Mouse (Mus musculus) midbrain, postnatal 0 days (tissue): ENCODE data around the gene Hoxc4. TPM values are rescaled to one million over a fixed set of nuclear protein-coding genes. Genes with fewer than 3 reads are reported as not detected.

Experiments
- ATAC-seq: fragments of 200-750 bp; cut with Nextera tagmentation; 2 replicates; pipeline ENCODE4 v1.8.0; 2017; ENCODE audit warnings: moderate number of reproducible peaks, mild to moderate bottlenecking, moderate TSS enrichment, moderate library complexity; ENCODE audit not compliant: low FRiP score
- DNase-seq: peaks from one replicate; pipeline ENCODE4 v3.0.0-alpha.2; 2015; ENCODE audit warnings: low spot score
- H3K27ac ChIP-seq: fragments of 300-500 bp; sonication (generic); 2 replicates; pipeline ENCODE4 v1.5.1; 2014; ENCODE audit warnings: low read depth, mild to moderate bottlenecking, low read length, mixed read lengths
- H3K27me3 ChIP-seq: fragments of 300-500 bp; sonication (generic); 2 replicates; pipeline ENCODE4 v1.6.1; 2014; ENCODE audit warnings: low read length, control low read depth, mixed read lengths; ENCODE audit not compliant: insufficient read depth
- H3K36me3 ChIP-seq: fragments of 300-500 bp; sonication (generic); 2 replicates; pipeline ENCODE4 v1.6.1; 2014; ENCODE audit warnings: low read length, control low read depth, mixed read lengths; ENCODE audit not compliant: insufficient read depth
- H3K4me1 ChIP-seq: fragments of 300-500 bp; sonication (generic); 2 replicates; pipeline ENCODE4 v1.6.1; 2014; ENCODE audit warnings: mild to moderate bottlenecking, control low read depth, antibody characterized with exemption, low read length, mixed read lengths; ENCODE audit not compliant: insufficient read depth
- H3K4me2 ChIP-seq: fragments of 300-500 bp; sonication (generic); 2 replicates; pipeline ENCODE4 v1.6.1; 2014; ENCODE audit warnings: low read depth, mild to moderate bottlenecking, low read length, mixed read lengths; ENCODE audit not compliant: poor library complexity, severe bottlenecking
- H3K4me3 ChIP-seq: fragments of 300-500 bp; sonication (generic); 2 replicates; pipeline ENCODE4 v1.5.1; 2014; ENCODE audit warnings: low read depth, mild to moderate bottlenecking, low read length, moderate library complexity
- H3K9ac ChIP-seq: fragments of 300-500 bp; sonication (generic); replicated peaks from 2 replicates; pipeline ENCODE4 v1.6.1; 2014; ENCODE audit warnings: mild to moderate bottlenecking, low read length, moderate library complexity, mixed read lengths; ENCODE audit not compliant: poor library complexity, severe bottlenecking
- H3K9me3 ChIP-seq: fragments of 300-500 bp; sonication (generic); 2 replicates; pipeline ENCODE4 v1.6.1; 2016; ENCODE audit warnings: low read length, control low read depth
- CTCF ChIP-seq: IDR thresholded peaks from 2 replicates; pipeline ENCODE4 v1.5.1; 2016; ENCODE audit warnings: antibody characterized with exemption, mild to moderate bottlenecking
- WGBS: fragments of 180-500 bp; shearing (Covaris S2); extraction: QIAGEN DNeasy Blood & Tissue Kit; methylation state at CpG from one replicate; pipeline ENCODE4 v1.1.7; 2014; 5-methylcytosine and 5-hydroxymethylcytosine counted together
- polyA plus RNA-seq: library from polyadenylated mRNA; unstranded; fragments of >200 nt; fragmentation: Nextera tagmentation; extraction: Ambion mirVana; gene quantifications from 2 replicates; pipeline ENCODE4 v1.2.1, GENCODE M21; 2015
- total RNA-seq: library from RNA; depleted of rRNA; stranded (reverse); fragments of >200 nt; gene quantifications from 2 replicates; pipeline ENCODE4 v1.2.3, GENCODE M21; 2014

Hoxc4 gene
- total and polyA plus RNA-seq, 2 experiments from 2014 or later: 2.2 TPM; not detected in 1

- no peak overlapping the region for H3K4me3 ChIP-seq
- DNase-seq: no peak
- H3K27me3 ChIP-seq: peaks cover 82% of the 10 kb centered on the region
- no peak for ATAC-seq
- 96% methylated on average over 2 of the region's 2 CpGs for WGBS
- no peak for TF ChIP-seq CTCF
- no peaks in the 10 kb centered on the region for H3K36me3 ChIP-seq
- H3K4me1 ChIP-seq: no peaks in the 10 kb centered on the region
- H3K9ac ChIP-seq: no peak overlapping the region
- no peak overlapping the region for H3K4me2 ChIP-seq
- no peaks in the 10 kb centered on the region for H3K9me3 ChIP-seq
- no peak overlapping the region for H3K27ac ChIP-seq
Observed at GRCm38 (mm10) chr15:103051670-103052069, 32.9 kb downstream of the Hoxc4 start.

- no peak overlapping the region for H3K4me3 ChIP-seq
- no peaks in the 10 kb centered on the region for H3K9me3 ChIP-seq
- peaks cover 84% of the 10 kb centered on the region for H3K27me3 ChIP-seq
- TF ChIP-seq CTCF: no peak
- no peak overlapping the region for H3K27ac ChIP-seq
- DNase-seq (no peak), ATAC-seq (no peak)
- no peaks in the 10 kb centered on the region for H3K36me3 ChIP-seq
- no peak overlapping the region for H3K4me2 ChIP-seq
- no peaks in the 10 kb centered on the region for H3K4me1 ChIP-seq
- no peak overlapping the region for H3K9ac ChIP-seq
Observed at GRCm38 (mm10) chr15:103053210-103053609, 34.5 kb downstream of the Hoxc4 start.

- H3K27ac ChIP-seq: no peak overlapping the region
- no peak overlapping the region for H3K9ac ChIP-seq
- DNase-seq: no peak
- no peak for TF ChIP-seq CTCF
- no peak for ATAC-seq
- no peak overlapping the region for H3K4me2 ChIP-seq
- H3K36me3 ChIP-seq: no peaks in the 10 kb centered on the region
- no peak overlapping the region for H3K4me3 ChIP-seq
- H3K4me1 ChIP-seq: no peaks in the 10 kb centered on the region
- H3K27me3 ChIP-seq: peaks cover 77% of the 10 kb centered on the region
- H3K9me3 ChIP-seq: no peaks in the 10 kb centered on the region
- WGBS: 25% methylated on average over 2 of the region's 2 CpGs
Observed at GRCm38 (mm10) chr15:103056396-103056795, 37.7 kb downstream of the Hoxc4 start.

- no peak for TF ChIP-seq CTCF
- Histone ChIP-seq H3K27ac (no peak overlapping the region), H3K4me3 (no peak overlapping the region), H3K9me3 (no peaks in the 10 kb centered on the region), H3K27me3 (peaks cover 81% of the 10 kb centered on the region), H3K4me1 (no peaks in the 10 kb centered on the region), H3K36me3 (no peaks in the 10 kb centered on the region), H3K9ac (no peak overlapping the region), H3K4me2 (no peak overlapping the region)
- no peak for ATAC-seq
- whole genome bisulfite sequencing: 3% methylated on average over 12 of the region's 12 CpGs
- no peak for DNase-seq
Observed at GRCm38 (mm10) chr15:103058715-103059114, 40.0 kb downstream of the Hoxc4 start.

GRCm38 (mm10) chr15:103059393-103059992 is 40.8 kb downstream of the Hoxc4 start:
- no peak overlapping the region for H3K4me3 ChIP-seq
- WGBS: 1% methylated on average over 21 of the region's 21 CpGs
- no peak overlapping the region for H3K4me2 ChIP-seq

GRCm38 (mm10) chr15:103060021-103060340 is 41.2 kb downstream of the Hoxc4 start:
- no peak for ATAC-seq

More at GRCm38 (mm10) chr15:103059393-103059992, 40.8 kb downstream of the Hoxc4 start:
- TF ChIP-seq CTCF: no peak
- H3K9ac ChIP-seq: no peak overlapping the region
- H3K27me3 ChIP-seq: peaks cover 81% of the 10 kb centered on the region
- no peak overlapping the region for H3K27ac ChIP-seq
- DNase-seq (no peak), ATAC-seq (no peak)
- no peaks in the 10 kb centered on the region for H3K9me3 ChIP-seq
- no peaks in the 10 kb centered on the region for H3K36me3 ChIP-seq
- H3K4me1 ChIP-seq: no peaks in the 10 kb centered on the region

More at GRCm38 (mm10) chr15:103060021-103060340, 41.2 kb downstream of the Hoxc4 start:
- H3K9me3 ChIP-seq: no peaks in the 10 kb centered on the region
- peaks cover 81% of the 10 kb centered on the region for H3K27me3 ChIP-seq
- H3K9ac ChIP-seq: no peak overlapping the region
- no peak for DNase-seq
- H3K4me1 ChIP-seq: no peaks in the 10 kb centered on the region
- 7% methylated on average over 11 of the region's 11 CpGs for WGBS
- no peaks in the 10 kb centered on the region for H3K36me3 ChIP-seq
- H3K4me2 ChIP-seq: no peak overlapping the region
- no peak for TF ChIP-seq CTCF
- no peak overlapping the region for H3K4me3 ChIP-seq
- H3K27ac ChIP-seq: no peak overlapping the region
